Mouse (Mus musculus) heart, postnatal 25 days (tissue): ENCODE measurements around the gene Ctrb1. TPM values are rescaled to one million over a fixed set of nuclear protein-coding genes. Genes with fewer than 3 reads are reported as not detected.

Source experiments
- DNase-seq: peaks from one replicate; pipeline ENCODE4 v3.0.0; 2022; ENCODE audit warnings: low spot score
- intact Hi-C: fragments of 180-260 bp; cut with DNase I; formaldehyde crosslinking; loops from one replicate; pipeline ENCODE4 v1.15.1; 2025
- total RNA-seq, 2 experiments: library from RNA; stranded (reverse); gene quantifications; 2 replicates each; pipeline ENCODE4 v1.2.3; 2021

Gene Ctrb1
- total RNA-seq, 2 experiments from 2014 or later = not detected

- no peak for DNase-seq
- intact Hi-C loops = loop anchor here (2.0 kb wide), 1 partner anchor 24 kb away; the partner anchor contains the start of gene Bcar1
Measured at GRCm38 (mm10) chr8:111718937-111719336, 28.1 kb upstream of the Ctrb1 start.

GRCm38 (mm10) chr8:111717866-111718265, 27.1 kb upstream of the Ctrb1 start:
- no peak for DNase-seq
- intact Hi-C loops = loop anchor here (2.0 kb wide), 1 partner anchor 25 kb away; the partner anchor contains the start of gene Bcar1

GRCm38 (mm10) chr8:111717488-111717792, 26.6 kb upstream of the Ctrb1 start:
- DNase-seq = no peak
- intact Hi-C loops = no loop called here

DNA sequence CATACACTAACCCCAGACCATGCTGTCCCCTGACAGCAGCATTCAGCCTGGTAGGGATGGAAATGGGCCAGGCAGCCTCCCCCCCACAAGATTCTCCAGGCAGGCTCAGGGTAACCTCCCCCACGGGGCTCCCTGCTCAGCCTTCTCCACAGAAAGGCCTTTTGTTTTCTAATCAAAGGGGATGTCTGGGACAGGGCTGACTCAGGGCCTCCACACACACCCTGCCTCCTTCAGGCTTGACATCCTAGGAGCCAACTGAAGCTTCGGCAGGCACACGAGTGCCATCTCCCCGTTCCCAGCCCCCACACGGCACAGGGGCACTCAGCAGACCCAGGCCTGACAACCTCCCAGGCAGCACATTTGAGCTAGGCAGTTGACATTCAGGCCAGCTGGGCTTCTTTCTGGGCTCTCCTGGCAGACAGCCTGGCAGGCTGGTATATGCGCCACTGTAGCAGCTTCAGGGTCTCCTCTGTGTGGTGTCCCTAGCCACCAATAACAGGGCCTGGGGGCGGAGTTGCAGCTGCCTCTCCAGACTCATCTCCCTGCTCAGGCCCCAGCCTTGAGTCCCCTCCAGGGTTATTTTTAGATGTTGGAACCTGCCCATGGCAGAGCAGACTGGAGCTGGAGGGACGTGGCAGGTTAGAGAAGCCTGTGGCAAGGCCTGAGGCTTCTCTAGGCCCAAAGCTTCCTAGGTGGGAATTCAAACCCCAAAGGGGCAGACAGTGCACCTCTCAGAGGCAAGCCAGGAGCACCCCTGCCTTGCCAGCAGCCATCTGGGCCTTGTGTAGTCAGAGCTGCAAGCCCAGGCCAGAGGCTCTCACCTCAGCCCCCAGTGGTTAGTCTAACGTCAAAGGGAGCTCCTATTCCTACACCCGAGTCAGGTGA, 26.0 kb upstream of the Ctrb1 start:
- peak; percentile 69 for DNase-seq
- intact Hi-C loops = no loop called here

DNA sequence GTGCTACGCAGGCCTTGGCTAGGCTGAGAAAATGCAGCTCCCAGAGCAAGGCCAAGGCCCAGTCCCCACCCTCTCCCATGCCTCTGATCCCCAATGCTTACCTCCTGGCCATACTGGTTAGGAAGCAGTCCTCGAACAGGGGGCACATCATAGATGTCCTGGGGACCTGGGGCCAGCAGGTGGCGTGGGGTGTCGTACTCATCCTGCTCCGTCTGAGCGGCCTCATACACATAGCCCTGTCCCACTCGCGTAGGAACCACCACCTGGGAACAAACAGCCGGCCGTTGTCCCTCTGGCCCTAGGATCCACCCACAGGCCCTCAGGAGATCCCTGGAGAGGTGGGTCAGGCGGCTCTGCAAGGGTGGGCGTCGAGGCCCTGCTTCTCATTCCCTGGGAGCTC, 24.7 kb upstream of the Ctrb1 start:
- intact Hi-C loops = no loop called here

DNA sequence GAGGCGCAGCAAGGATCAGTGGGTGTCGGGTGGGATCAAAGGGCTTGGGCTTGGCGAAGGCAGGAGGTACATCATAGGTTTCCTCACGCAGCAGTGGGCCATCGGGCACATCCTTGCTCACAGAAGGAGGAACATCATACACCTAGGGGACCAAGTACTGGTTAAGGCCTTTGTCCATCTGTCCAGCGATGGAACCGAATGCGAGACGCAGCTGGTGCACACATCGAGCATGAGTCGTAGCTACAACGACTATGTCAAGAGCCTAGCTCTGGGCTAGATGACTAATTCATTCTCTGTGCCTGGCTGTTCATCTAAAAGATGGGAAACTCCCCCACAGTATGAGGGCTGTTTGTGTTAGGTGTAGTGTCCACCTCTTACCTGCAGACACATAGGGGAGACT, 23.5 kb upstream of the Ctrb1 start:
- DNase-seq = no peak
- intact Hi-C loops = loop anchor here (5.0 kb wide), 1 partner anchor 48 kb away; no protein-coding TSS in a partner anchor

More for the DNA sequence above, 24.7 kb upstream of the Ctrb1 start:
- DNase-seq = no peak

GRCm38 (mm10) chr8:111713817-111714216, 23.0 kb upstream of the Ctrb1 start:
- DNase-seq = no peak
- intact Hi-C loops = loop anchor here (2.0 to 5.0 kb wide), 2 partner anchors 48 to 111 kb away; no protein-coding TSS in a partner anchor

- no peak for DNase-seq
- intact Hi-C loops = loop anchor here (2.0 to 5.0 kb wide), 2 partner anchors 49 to 112 kb away; no protein-coding TSS in a partner anchor
Measured at GRCm38 (mm10) chr8:111713291-111713690, 22.5 kb upstream of the Ctrb1 start.

DNA sequence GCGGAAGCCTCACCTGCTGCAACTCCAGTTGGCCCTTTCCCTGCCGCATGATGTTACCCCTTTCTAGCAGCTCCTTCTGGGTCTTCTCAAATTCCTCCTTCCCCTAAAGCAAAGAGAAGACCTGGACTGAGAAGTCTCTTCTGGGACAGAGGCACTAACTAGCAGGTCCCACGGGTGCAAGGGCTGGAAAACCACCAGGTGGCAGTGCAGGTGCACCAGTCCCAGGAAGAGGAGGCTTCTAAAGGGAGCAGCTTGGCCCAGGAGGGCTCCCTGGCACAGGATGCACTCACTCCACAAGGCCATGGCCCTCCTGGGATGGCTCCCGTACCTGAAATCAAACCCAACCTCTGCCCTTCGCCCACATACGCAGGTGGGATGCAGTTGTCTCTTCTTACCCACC, 21.8 kb upstream of the Ctrb1 start:
- intact Hi-C loops = loop anchor here (2.0 to 5.0 kb wide), 2 partner anchors 50 to 112 kb away; no protein-coding TSS in a partner anchor

GRCm38 (mm10) chr8:111712135-111712534, 21.3 kb upstream of the Ctrb1 start:
- intact Hi-C loops = loop anchor here (2.0 to 5.0 kb wide), 2 partner anchors 50 to 113 kb away; no protein-coding TSS in a partner anchor
- no peak for DNase-seq

More for the DNA sequence above, 21.8 kb upstream of the Ctrb1 start:
- DNase-seq = no peak

DNA sequence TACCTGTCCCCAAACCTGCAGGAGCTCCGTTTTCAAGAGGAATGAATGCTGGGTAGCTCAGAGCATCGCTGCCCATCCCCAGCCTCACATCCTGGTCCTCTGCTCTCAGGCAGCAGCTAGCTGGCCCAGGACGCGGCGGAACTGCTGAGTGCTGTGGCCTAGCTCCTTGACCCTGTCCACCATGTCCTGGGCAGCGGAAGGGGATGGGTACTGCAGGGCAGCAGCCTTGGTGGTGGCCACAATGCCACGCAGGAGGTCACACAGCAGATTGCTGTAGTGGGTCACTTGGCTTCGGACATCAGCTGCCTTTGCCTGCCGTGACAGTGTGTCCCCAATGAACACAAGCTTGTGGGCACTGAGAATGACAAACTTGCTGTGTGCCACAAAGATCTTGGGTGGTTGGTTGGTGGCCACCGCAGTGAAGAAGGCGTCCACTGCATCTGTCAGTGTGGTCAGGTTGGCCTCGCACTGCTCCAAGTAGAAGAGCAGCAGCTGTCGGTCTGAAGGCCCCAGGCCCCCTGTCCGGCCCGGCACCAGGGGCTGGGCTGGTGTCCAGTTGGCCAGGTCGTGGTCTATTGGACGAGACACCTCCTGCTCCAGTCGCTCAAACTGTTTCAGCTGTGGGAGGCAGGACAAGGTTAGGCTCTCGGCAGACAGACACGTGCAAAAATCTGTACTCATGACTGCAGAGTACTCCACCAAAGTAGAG, 20.1 kb upstream of the Ctrb1 start:
- intact Hi-C loops = loop anchor here (5.0 kb wide), 1 partner anchor 51 kb away; no protein-coding TSS in a partner anchor
- no peak for DNase-seq

DNA sequence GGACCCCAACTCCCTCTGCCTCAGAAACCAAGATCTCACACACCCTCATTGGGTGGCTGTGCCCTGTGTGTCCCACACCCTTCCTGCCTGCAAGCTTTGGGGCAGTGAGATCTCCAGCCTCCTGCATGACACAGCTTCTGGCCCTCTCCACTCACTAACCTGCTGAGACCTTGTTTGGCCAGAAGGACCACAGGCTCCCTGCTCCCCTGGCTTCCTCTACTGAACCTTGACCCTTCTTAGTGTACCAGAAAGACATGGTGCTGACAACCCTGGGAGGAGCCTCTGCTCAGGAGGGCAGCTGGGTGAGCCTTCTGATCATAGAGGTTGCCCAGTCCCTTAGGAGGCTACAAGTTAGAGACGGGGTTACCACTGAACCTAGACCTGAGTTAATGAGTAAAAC, 18.4 kb upstream of the Ctrb1 start:
- DNase-seq = no peak
- intact Hi-C loops = no loop called here

DNA sequence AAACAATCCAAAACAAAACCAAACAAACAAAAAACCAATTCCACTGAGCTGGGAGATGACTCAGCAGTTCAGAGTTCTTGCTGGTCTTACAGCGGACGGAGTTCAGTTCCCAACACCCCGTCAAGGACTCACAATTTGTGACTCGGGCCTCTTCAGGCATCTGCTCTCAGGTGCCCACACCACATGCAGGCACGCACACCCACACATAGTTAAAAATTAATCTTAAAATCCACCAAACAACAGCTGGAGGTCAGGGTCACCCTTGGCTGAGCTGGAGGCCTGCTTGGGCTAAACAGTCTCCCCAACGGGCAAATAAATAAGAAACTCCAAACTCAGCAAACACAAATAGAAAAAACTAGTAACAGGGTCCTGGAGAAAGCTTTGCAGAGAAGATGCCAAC, 17.5 kb upstream of the Ctrb1 start:
- DNase-seq = no peak
- intact Hi-C loops = no loop called here

DNA sequence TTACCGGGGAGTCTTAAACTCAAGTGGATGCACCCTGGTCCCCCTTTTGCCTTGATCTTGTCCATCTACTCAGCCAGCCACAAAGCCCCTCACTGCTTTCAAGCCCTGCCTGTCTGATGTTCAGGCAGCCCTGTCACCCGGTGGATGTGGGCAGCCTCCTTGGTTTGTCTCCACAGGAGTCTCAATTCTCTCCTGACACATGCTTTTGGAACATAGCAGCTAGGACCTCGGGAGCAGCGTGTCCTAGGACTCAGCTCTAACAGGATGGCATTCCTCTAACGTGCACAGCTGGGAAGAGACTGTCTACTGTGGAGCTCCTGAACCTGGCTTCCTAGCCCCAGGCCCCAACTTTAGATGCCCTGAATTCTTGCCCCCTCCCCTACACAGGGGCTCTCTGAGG, 14.9 kb upstream of the Ctrb1 start:
- intact Hi-C loops = no loop called here
- DNase-seq = no peak

DNA sequence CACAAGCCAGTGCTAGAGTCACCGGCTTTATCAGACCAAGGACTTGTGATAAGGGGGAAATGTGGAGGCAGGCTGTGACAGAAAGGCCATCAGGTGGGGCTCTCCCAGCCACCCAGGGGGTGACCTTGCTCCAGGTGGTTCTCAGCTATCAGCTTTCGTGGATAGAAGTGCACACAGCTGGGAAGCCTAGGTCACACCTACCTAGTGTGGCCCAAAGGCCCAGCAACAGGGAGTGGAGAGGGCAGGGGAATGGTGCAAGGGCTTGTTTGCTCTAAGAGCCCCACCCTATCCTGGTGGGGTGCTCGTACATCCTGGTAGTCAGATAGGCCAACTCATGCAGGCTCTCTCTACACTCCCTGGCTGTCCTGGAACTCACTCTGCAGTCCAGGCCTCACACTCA, 14.4 kb upstream of the Ctrb1 start:
- intact Hi-C loops = no loop called here
- no peak for DNase-seq

DNA sequence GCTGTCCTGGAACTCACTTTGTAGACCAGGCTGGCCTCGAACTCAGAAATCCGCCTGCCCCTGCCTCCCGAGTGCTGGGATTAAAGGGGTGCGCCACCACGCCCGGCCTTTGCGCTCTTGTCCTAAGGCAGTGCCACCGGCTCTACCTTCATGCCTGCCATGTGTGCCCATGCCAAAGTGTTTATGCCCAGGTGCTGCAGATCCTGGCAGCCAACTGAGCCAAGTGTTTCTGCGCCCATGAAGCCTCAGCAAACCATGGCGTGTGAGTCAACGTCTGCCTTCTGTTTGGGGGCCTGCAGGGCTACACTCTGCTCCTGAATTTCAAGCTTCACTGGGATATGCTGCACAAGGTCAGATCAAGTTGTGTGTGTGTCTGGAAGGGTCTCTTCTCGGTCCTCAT, 13.8 kb upstream of the Ctrb1 start:
- intact Hi-C loops = no loop called here
- DNase-seq = no peak

GRCm38 (mm10) chr8:111701380-111701779, 10.6 kb upstream of the Ctrb1 start:
- no peak for DNase-seq
- intact Hi-C loops = no loop called here

DNA sequence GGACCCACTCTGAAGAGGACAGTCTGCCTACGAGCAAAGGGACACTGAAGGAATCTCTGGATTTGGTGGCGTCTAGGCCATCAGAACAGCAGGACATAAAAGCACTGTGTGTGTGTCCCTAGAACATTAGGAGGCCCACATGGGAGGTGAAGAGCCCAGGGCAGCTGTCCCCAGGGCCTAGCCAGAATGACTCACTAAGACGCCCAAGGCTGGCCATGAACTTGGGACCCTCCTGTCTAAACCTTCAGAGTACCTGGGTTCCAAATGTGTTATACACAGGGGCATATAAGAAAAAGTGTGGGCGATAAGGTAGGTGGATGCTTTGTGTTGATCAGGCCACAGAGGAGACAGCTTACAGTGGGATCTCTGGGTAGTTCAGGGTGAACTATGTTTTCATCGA, 9.9 kb upstream of the Ctrb1 start:
- intact Hi-C loops = no loop called here
- DNase-seq = no peak

DNA sequence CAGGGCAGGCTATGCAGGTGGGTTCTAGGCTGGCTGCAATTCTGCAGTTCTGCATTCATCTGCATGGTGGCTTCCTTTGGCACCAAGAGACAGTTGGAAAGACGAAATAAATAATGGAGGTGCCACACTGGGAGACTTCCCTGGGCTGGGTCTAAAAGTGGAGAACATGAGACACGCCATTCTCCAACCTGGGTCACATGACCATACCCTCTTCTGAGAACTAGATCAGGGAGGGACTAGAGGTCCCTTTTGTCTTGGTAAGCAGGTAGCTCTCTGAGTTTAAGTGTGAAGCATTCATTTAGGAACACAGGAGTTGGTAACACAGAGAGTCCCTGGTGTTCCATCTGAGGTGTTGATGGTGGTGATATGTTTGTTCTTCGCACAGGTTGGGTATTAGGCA, 9.4 kb upstream of the Ctrb1 start:
- no peak for DNase-seq
- intact Hi-C loops = no loop called here

DNA sequence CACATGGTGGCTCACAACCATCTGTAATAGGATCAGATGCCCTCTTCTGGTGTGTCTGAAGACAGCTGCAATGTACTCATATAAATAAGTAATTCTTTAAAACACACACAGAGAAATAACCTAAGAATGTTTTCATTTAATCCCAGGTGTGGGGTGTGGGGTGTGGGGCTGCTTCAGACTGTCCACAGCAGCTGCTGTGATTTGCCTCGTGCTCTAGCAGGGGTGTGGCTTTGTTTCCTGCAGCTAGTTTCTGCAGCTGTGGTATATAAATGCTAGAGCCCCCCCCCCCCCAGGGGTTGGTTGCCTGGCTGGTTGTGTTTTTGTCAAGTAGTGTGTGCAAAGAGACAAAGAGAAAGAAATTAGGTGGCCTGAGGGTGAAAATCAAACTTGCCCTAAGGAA, 8.2 kb upstream of the Ctrb1 start:
- DNase-seq = no peak
- intact Hi-C loops = no loop called here

GRCm38 (mm10) chr8:111697655-111698054, 6.8 kb upstream of the Ctrb1 start:
- intact Hi-C loops = no loop called here
- no peak for DNase-seq
